Mouse (Mus musculus) left cerebral cortex, adult 9 months (tissue): ENCODE results near the gene Enpp6.

Source experiments
- DNase-seq, 2 experiments: peaks; one replicate each; pipeline ENCODE4 v3.0.0; 2022; ENCODE audit warnings: low spot score in 2 of 2

The Enpp6 gene

DNA sequence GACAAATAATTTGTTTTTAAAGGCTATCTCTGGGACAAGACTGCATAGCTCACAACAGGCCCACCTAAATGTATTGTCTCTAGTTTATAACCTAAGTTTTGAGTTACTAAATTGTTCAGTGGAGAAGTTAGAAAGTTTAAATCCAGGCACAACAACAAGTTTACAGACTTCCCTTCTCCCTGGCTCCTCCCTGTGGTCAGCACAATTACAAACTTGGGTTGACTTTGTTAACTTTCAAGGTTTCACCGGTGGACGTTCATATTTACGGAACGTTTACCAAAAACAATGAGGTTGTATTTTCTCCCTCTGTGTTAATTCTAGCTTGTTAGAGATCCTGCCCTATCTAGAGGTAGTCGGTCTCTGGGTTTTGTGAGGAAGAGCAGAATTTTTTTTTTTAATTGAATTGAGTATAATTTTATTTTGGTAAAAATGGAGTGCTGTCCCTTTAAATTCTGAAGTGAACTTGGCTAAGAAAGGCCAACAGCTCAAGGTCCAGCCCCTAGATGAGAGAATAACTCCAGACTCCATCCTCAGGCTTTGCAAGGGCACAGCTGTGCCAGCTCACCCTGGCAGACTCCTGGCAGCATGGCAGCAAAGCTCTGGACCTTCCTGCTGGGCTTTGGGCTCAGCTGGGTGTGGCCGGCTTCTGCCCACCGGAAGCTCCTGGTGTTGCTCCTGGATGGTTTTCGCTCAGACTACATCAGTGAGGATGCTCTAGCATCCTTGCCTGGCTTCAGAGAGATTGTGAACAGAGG, at the start of gene Enpp6:
Gene Enpp6 (plus strand): TSS at position 502 of the 755 bp plus-strand sequence.
- DNase-seq, result no peak

DNA sequence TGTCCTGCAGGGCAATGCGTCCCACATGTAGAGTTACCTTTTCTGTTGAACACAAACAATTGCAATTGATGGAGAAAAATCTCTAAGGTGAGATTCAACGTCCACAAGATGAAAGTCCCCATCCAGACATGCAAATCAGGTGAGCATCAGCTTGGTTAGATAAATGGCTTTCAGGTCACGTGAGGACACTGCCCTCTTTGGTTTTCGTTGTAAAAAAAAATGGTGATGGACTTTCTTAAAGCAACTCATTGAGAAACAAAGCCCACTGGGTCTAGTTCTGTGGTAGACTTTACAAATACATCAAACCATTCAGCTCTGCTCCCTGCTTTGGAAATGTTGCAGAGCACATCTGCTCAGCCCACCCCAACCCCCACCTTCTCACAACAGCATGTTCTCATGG, 48.5 kb upstream of the Enpp6 start:
- DNase-seq, result no peak

DNA sequence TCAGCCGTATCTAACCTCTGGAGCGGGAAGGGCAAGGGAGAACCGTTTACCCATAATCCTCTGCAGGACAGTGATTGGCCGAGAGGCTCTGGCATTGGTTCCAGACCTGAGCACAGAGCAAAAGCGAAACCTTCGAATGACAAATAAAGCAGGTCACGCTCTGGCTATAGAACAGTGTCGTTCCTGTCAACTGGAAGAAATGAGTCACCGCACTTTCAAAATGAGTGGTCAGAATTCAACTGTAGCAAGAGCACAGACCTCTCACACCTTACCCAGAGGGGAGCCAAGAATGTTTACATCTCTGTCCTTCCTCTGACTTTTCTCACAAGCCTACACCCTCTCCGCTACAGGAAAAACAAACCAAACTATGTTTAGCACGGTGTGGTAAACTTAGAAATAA, 45.4 kb upstream of the Enpp6 start:
- no peak for DNase-seq

DNA sequence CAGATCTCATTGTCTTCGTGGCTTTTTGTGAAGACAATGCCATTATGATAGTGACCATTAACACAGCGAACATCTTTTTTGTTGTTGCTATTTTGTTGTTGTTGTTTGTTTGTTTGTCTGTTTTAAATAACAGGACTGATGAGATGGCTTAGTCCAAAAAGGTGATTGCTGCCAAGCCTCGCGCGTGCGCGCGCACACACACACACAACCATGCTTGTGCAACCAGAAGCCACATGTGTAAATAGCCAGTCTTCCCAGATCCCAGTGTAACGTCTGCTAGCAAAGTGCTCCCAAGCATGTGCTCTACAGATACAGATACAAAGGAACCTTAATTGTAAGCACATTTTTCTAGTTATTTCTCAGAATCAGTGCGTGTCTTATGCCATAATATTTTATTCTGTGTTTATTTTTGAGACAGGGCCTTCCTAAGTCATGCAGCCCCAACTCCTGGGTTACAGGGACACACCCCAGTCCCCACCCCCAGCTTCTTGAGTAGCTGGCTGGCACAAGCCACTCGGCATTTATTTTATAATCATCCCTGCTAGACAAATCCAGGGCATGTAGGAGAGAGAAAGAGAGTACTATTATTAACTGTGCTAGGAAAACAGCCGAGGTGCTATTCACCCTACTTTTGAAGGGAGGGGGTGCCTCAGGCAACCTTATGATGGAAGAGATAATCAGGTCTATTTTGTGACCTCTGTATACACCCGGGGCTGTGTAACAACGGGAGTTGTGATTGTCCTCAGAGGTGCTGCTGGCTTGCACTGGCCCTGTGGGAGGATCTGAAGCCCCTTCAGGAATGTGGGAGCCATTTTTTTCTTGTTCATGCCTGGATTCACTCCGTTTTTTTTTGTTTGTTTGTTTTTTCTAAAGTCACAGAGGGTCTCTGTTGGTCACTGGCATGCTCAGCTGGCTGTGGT, 44.7 kb upstream of the Enpp6 start:
- no peak for DNase-seq

DNA sequence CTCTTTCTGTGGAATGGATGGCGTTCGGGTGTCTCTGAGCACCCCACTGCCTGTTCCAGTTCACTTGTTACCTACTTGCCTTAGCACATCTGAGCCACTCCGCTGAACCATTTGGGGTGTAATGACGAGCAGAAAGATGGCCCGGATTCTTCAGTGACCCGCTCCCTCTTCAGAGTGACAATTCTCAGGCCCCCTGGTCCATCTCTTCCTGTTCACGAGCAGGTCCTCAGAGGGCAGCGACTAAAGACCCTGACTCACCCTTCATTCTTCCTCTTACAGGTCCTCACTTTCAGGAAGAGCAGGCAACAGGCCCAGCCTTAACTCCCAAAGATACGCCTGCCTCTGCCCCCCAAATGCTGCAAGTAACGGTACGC, 44.0 kb upstream of the Enpp6 start:
- no peak for DNase-seq

DNA sequence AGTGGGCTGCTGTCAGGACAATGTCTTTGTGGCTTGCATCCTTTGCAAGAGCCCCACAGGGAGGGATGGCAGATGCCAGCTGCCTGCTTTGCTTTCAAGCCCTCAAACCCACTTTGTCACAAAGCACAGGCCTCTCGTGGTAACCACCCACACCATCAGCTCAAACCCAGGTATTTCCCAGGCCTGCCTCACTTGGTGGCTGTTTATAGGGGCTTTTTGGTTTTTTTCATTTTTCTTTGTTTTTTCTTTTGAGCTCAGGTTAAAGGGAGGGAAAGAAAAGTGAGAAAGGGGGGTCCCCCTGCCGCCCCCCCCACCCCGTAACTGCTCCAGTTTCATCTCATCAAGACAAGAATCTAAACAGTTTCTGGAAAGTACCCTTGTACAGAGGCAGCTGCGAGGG, 43.4 kb upstream of the Enpp6 start:
- DNase-seq, result no peak

DNA sequence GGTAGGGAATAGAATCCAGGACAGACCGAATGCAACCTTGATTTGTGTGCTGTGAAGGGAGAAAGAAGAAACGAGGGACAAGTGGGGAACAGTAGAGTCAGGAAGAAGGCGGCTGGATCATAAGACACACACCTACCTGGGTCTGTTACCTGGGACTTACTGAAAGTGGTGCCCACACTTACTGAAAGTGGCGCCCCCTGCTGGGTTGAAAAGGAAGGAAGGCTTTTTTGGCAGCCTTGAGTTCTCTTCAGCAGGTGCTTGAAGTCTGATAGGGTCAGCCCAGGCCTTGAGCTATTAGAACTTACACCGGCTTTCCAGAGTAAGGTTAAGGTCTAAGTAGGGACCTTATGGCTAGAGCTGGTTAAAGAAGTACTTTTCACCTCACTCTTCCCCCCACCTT, 40.5 kb upstream of the Enpp6 start:
- no peak for DNase-seq

DNA sequence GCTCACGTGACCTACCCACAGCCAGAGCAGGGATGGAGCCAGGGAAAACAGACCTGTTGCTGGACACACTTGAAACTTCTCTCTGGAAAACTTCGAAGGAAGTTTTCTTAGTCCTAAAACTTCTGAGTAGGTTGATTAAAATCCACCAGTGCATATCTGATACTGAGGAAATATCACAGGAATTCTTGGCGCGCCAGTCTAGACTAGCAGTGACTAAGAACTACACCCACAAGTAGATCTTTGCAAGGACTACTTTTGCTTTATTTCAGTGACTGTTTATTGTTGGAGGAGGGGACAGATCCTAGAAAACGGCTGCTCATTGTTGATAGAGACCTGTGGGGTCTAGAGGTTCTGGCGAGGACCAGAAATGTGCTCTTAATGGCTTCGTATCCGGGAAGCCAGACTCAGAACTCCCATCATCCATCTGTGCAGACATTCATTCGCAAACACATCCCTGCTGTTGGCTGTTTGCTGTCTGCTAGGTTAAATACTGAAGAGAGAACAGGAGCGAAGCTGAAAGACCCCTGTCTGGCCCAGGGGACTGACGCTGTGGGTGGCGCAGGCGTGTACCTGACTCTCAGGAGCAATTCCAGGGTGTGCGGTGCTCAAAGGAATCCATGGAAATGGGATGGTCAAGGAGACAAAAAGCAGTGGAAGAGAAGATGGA, 38.5 kb upstream of the Enpp6 start:
- no peak for DNase-seq

DNA sequence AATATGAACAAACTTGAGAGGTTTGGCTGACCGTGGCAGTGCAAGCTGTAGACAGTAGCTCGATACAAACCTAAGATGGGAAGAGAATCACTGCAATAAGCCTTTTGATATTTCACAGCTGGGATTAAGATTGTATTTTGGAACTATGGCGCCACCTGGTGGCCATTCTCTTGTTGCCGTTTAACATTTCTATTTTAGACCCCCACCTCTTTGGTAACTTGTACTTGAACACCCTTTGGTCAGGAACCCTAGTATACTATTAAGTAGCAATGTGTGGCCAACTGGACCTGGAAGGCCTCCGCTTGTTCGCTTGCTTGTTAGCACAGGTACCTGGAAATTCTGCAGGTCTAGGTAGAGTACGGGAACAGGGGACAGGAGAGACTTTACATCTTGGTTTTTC, 33.2 kb upstream of the Enpp6 start:
- DNase-seq, result peak in 1 of 2 experiments; percentile 77

DNA sequence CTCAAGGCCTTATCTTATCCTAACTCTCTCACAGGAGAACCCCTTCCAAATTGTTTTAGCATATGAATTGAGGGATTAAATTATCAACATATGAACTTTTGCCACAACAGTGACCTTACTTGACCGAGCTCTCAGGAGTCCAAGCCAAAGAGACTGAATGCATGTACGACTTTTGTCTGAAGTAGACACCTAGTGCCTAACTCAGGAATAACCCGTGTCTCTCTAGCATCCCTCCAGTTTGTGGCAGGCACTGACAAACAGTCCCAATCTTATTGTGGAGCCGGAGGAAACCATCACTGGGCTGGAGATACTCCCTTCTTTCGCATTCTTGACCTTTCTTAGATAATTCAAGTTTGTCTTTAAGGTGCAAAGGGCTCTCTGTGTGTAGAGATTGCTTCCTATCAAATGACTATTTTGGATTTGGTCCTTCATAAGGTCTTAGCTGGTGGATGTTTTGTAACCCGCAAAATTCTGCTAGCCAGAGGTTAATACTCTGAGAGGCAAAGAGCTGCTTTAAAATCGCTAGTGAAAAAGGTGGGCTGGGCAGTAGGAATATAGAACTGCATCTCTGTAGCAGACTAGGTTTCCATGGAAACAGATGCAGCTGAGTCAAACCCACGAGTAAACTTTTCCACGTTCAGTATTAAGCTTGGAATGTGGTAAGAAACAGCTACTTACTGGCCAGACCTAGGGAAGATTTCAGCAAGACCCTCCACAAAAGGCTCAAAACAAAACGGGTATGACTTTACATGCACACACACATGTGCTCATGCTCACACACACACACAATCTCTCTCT, 23.9 kb upstream of the Enpp6 start:
- peak; percentile 28 to 33 for DNase-seq

DNA sequence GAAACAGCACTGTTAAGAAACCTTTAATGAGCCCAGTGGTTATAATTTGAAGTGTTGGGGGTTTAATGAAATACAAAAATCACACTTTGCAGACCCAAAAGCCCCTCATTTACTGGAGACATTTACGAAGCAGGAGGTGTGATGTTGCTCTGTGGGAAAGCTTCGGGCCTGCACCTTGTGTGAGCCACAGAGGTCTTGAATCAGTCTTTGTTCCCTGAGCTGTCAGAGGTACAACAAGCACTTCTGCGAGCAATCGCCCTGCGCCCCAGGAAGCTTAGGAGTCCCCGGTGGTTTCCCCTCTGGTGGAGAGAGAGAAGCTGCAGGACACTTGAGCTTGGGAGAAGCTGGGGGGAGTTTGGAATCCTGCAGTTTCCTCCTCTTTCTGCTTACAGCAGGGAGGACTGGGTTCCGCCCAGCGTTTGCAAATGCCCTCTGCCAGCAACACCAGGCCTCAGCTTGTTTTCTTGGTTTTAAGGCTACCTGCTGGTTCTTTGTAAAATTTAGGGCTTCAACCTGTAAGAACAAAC, 23.0 kb upstream of the Enpp6 start:
- DNase-seq, result no peak

DNA sequence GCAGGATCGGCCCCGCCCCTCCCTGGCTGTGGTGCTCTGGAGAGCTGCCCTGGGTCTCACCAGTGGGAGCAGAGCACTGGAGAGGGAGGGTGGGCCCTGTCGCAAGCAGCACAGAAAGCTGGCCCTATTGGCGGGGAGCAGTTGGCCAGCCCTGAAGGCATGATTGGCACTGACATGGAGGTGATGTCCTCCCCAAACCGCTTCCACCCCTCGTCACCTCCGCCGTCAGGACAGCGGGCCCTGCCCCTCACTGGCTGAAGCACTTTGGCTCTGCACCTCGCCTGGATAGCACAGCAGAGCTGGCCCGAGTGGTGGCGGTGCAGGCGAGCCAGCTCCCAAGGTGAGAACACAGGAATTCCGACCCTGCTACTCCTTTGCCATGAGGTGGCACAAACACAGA, 20.9 kb upstream of the Enpp6 start:
- DNase-seq, result no peak

DNA sequence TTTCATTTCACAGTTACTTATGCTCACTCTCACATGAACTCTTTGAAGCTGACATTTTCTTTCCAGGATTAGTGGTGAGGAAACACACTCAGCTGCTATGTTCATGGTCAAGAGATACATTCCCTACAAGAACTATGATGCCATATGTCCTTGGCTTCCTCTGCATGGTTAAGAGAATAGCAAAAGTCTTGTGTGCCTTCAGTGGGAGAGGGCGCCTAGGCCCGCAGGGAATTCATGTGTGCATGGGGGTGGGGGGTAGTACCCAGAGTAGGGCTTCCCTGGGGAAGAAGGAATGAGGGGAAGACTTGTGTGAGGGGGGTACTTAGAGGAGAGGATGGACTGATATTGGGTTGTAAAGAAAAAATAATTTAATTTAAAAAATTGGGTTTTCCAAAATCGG, 18.0 kb upstream of the Enpp6 start:
- no peak for DNase-seq

DNA sequence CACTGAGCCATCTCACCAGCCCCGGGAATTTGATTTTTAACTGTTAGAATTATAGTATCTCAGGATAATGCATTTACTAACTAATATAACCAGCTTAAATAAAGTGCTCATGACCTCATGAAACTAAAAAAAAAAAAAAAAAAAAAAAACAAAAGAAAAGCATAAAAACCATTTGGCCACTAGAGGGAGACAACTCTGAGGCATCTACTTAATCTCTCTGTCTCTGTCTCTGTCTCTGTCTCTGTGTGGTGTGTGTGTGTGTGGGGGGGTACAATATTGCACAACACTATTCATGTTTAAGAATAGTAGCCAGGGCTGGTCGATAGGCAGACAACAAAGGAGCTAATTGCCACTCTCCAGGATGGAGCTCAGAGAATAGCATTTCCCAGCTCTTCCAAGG, 17.3 kb upstream of the Enpp6 start:
- DNase-seq, result no peak

DNA sequence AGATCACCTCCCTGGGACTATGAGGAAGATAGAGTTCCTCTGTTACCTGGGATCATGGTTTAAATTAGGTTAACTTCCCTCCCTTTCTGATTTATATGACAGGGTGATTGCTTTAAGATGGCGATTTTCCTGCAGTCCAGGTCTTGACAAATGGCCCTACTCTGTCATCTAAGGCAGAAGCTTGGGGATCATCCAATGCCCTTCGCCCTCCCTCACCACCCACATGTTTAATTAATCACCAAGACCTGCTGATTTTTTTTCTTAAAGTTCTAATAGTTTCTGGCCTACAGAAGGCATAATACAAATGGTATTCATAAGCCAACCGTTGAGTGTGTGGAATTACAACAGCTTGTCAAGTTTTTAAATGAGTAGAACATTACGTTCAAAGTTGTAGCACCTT, 9.3 kb upstream of the Enpp6 start:
- DNase-seq, result no peak

DNA sequence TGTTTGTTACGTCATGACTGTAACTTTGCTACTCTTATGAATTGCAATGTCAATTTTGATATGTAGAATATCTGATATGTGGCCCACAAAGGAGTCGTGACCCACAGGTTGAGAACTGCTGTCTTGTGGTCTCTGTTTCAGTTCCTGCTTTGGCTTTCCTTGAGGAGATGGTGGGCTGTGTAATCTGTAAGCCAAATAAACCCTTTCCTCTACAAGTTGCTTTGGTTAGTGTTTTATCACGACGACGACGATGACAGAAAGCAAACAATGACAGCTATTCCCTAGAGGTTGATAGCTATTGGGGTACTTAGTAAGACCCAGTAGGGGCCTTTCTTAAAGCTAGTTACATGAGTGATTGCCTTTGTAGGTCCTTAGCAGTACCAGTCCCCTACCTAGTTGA, 4.5 kb upstream of the Enpp6 start:
- no peak for DNase-seq

DNA sequence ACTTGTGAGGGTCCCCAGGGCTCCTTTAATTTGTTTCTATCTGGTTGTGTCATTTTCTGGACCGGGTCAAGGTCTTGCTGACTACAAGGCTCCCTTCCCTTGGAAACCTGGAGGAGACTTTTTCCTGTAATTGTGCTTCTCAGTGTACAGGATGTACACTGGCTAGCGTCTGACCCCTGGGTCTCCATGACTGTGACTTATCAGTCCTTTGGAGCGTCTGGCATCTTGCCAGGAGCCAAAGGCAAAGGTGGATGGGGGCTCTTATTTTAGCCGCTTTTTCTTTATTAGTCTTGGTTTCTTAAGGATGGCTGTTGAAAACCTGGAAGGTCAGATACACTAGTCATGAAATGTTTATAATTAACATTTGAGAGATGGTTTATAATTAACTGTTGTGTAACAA, 3.9 kb upstream of the Enpp6 start:
- DNase-seq, result no peak

DNA sequence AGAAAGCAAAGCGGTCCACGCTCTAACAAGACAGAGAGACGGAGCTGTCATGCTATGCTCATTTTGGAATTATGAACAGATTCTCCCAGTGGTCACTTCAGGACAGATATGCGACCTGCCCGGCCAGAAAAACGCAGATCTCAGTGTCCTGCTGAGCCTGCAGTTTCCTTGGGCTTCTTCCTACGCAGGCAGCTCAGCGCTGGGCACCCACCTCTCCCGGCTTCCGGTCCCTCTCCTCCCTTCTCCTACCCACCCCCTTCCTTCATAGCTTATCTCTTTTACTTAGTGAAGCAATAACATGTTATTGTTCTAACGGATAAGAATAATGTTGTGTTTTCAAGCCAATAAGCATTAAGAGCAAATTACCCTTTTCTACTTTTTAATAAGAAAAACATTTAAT, 2.0 kb upstream of the Enpp6 start:
- DNase-seq, result no peak

DNA sequence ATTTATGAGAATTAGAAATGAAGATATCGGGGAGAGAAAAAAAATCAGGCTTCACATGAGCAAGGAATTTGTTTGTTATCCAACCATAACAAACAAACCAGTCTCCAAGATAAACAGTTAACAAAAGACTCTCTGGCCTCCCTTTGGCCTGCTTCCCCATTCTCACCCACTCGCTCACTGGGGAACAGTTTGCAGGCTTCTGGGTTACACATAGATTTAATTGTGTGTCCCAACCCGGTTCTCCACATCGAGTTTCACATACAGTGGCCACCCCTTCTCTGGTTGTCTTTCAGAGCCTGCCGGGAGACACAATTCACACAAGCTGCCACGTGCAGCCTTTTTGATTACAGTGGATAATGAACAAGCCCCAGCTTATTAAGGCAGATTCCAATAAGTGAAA, 1.7 kb downstream of the Enpp6 start:
- no peak for DNase-seq

DNA sequence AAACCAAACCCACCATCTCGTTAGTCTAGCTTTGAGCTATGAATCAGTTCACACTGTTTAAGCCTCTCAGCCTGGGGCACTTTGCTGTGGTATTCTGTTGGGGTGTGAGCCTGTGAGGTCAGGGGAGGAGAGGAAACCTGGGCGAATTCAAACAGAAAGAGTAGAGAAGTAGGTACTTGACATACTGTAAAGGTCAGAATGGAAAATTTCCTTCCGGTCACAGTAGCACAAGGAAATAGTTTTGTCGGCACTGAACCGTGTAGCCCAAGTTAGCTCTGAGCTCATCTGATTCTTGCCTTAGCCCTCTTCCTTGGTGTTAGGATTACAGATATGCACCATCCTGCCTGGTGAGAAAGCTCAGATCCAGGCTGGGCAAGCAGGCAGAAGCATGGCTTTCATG, 4.4 kb downstream of the Enpp6 start:
- no peak for DNase-seq

DNA sequence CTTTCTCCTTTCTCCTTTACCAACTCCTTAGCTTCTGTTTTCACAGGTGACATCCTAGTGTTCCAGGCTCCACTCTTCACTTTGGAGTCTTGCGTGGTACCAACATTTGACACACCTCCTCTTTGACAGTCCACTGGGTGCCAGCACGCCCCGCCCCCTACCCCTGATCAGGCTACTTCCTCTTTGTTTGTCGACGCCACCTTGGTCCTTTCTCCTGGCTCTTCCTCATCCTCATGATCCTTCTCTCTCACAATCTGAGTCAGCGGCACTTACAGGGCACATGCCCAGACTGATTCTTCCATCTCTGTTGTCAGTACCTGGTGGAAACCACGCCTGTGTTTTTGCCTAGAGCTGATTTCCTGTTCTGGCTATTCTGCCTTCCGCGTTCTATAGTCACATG, 5.9 kb downstream of the Enpp6 start:
- DNase-seq, result no peak
